Mouse (Mus musculus): ENCODE data around the gene Fam173b.

Gene Fam173b

GRCm38 (mm10) chr15:31586519-31586918 is 15.1 kb upstream of the Fam173b start:
- peak; percentile 63 for DNase-seq (ENCODE audit: low spot score)

DNA sequence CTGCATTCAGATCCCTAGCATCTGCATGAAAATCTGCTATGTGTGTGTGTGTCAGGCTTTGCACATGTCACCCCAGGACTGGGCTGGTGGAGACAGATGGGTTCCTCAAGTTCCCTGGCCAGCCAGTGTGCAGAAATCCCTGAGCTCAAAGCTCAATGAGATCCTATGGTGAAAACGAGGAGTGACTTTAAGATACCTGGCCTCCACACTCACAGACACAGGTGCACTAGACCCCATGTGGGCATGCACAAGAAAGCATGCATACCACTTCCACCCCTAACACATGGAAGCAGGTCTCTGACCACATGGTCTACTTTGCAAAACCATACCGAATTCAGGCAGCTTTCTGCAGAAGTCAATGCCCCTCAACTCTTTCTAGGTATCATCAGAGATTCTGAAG is 13.9 kb upstream of the Fam173b start:
- DNase-seq (ENCODE audit: low spot score): no peak

DNA sequence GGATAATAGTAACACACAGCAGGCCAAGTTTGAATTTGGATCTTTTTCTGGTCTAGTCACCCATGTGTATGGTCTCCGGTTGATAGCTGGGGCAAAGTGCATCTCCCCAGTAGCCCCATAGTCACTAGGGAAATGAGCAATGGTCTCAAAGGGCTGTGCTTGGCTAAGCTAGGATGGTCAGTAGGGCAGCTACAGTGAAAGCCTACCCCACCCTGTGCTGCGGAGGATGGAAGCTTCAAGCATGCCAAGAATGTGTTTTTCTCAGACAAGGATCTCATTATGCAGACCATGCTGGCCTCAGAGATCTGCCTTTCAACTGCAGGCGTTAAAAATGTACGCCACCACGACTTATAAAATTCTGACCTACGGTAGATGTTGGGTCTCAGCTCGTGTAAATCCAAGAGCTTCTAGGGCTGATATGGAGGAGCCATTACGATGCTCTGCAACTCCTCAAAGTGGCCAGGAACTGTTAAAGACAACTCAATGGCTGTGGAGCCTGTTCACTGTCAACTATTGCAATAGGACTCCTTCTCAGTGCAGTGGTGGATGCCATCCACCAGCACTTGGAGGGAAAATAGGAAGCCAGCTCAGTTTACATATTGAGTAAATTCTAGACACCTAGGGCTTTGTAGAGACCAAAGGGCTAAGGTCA is 12.5 kb upstream of the Fam173b start:
- no peak for DNase-seq (ENCODE audit: low spot score)

DNA sequence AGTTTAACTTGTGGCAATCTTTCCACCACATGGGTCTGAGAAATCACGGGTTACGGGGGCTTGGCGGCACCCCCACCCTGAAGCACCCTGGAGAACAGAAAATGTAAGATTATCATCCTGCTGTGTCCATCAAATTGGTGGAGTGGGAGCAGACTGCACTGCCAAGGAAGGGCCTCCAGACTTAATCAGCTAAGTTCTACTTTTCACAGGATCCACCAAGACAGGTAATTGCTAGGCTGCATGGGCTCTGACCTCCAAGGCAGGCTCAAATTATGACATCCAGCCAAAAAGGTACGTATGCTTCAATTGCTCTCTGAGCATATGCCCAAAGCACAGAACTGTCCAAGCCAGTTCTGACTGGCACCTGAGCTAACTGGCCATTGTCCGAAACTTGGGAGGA is 11.5 kb upstream of the Fam173b start:
- DNase-seq (ENCODE audit: low spot score): no peak

DNA sequence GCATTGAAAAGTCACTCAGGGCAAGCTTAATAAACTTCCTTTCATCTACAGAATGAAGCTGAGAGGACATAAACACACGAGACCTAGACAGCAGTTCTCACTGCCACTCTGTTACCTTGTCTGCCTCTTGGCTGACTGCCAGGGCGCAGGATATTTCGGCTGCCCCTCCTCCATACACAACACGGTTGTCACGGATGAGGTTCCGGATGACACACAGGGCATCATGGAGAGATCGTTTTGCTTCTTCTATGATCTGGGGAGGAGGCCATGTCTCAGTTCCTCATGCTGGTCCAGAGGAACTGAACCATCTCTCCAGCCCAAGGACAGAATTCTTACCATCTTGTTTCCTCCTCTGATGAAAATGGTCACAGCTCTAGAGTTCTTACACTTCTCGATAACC is 9.1 kb upstream of the Fam173b start:
- DNase-seq (ENCODE audit: low spot score): no peak

DNA sequence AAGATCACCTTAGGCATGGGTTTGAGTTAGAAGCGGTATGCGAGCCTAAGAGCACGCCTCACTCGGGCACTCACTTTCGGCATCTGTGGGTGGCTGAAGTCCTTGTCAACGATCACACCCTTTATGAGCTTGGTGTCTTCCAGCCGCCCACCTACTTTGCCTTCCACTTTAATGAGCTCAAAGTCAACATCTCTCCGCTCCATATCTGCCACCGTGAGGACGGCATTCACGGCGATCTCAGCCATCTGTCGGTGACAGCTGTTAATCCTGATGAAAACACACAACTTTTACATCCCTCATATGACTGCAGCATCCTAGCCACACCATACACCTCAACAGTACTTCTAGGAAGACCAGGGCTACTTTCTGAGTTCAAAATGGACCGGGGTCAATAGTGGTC is 7.4 kb upstream of the Fam173b start:
- DNase-seq (ENCODE audit: low spot score): no peak

DNA sequence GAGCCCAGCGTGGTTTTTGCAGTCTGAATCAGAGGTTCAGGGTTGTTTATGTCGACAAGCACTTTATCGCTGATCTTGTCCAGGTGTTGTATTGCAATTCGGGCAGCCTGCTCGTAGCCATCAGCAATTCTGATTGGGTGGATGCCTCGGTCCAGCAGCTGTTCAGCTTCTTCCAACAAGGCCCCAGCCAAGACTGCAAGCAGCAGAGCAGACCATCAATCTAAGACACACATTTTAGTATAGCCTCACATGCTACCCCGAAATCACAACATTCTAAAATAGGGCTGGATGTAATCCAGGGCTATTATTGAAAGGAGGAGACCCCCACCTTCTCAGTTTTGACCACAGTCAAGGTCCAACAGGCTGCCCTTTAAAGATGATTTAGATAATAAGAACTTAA is 6.0 kb upstream of the Fam173b start:
- DNase-seq (ENCODE audit: low spot score): no peak

- no peak for DNase-seq (ENCODE audit: low spot score)
Observed at GRCm38 (mm10) chr15:31599834-31600233, 1.8 kb upstream of the Fam173b start.

GRCm38 (mm10) chr15:31601279-31601645 is 390 bp upstream of the Fam173b start:
- DNase-seq (ENCODE audit: low spot score): no peak

- DNase-seq (ENCODE audit: low spot score): peak; percentile 68
Observed at GRCm38 (mm10) chr15:31602426-31602825, 774 bp downstream of the Fam173b start.

- DNase-seq (ENCODE audit: low spot score): peak; percentile 22
Observed at GRCm38 (mm10) chr15:31603113-31603512, 1.5 kb downstream of the Fam173b start.

- no peak for DNase-seq (ENCODE audit: low spot score)
Observed at GRCm38 (mm10) chr15:31606821-31607220, 5.2 kb downstream of the Fam173b start.

- DNase-seq (ENCODE audit: low spot score): no peak
Observed at GRCm38 (mm10) chr15:31611027-31611426, 9.4 kb downstream of the Fam173b start.

GRCm38 (mm10) chr15:31611976-31612375 is 10.3 kb downstream of the Fam173b start:
- no peak for DNase-seq (ENCODE audit: low spot score)

- DNase-seq (ENCODE audit: low spot score): no peak
Observed at GRCm38 (mm10) chr15:31613826-31614453, 12.3 kb downstream of the Fam173b start.

- no peak for DNase-seq (ENCODE audit: low spot score)
Observed at GRCm38 (mm10) chr15:31614666-31615065, 13.0 kb downstream of the Fam173b start.

DNA sequence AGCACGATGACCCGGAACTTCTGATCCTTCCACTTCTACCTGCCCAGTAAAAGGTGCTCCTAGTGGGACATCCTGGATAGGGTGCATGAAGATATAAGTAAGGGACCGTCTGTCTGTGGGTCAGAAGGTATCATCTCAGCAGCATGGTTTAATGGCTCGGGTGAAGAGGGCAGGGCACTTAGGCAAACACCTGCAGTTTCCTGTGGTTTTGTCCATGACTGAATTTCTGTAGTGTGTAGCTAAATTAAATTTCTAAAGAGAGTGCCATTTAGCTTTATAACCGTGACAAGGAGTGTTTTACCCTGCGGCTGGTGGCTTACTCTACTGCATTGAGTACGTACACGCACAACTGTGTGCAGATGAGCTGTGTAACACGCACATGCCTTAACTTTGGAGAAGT is 15.6 kb downstream of the Fam173b start:
- no peak for DNase-seq (ENCODE audit: low spot score)

- DNase-seq (ENCODE audit: low spot score): no peak
Observed at GRCm38 (mm10) chr15:31619521-31619920, 17.9 kb downstream of the Fam173b start.

DNA sequence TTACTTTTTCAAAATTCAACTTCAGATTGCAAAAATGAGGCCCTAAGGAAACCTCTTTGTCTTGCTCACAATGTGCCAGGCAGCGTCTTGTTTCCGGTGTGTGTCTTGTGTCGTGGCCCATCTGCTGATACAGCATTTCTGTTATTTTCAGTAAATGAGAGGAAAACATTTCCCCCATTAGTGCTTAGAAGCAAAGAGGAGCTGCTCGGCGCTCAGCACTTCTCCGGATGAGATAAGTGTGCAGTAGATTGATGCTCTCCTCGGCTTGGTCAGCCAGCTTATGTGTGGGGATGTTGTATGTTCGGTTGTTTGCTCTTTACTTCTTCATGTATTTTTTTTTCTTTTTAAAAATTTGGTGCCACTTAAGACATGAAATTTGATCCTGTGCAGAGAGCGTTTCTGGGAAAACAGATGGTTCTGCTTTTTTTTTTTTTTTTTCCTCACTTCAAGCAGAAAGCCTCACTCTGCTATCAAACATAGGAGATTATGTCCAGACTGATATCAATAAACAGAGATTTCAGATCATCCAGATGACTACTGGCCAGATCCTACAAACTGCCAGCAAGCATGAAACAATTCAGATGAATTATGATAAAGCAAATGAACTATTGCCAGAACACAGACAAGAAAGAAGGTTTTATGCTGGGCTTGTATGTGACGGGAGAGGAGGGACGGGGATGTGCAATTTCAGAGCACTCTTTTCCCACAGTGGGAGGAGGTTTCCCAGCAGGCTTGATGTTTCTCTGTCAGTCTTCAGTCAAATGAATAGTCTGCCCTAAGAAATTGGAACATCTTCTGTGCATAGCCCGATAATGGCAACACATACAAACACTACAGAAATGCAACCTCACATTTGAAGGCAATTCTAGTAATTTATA is 25.9 kb downstream of the Fam173b start:
- DNase-seq (ENCODE audit: low spot score): no peak

GRCm38 (mm10) chr15:31628180-31628579 is 26.5 kb downstream of the Fam173b start:
- no peak for DNase-seq (ENCODE audit: low spot score)

DNA sequence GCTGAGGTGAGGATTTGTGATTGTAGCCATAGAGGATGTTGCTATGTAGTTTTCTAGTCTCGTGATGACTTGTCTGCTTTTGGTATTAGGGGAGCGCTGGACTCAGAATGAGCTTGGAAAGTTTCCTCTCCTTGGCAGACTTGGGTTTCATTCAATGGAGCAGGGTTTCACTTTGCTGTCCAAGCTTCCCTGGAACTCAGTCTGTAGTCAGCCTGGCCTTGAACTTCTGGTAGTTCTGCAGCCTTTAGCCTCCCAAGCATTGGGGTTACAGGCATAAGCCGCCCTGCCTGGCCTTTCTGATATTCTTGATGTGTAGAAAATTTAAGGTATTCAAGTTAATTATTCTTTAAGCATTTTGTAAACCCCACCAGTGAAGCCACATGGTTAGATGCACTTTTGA is 27.9 kb downstream of the Fam173b start:
- no peak for DNase-seq (ENCODE audit: low spot score)

GRCm38 (mm10) chr15:31631396-31631858 is 29.8 kb downstream of the Fam173b start:
- no peak for DNase-seq (ENCODE audit: low spot score)

DNA sequence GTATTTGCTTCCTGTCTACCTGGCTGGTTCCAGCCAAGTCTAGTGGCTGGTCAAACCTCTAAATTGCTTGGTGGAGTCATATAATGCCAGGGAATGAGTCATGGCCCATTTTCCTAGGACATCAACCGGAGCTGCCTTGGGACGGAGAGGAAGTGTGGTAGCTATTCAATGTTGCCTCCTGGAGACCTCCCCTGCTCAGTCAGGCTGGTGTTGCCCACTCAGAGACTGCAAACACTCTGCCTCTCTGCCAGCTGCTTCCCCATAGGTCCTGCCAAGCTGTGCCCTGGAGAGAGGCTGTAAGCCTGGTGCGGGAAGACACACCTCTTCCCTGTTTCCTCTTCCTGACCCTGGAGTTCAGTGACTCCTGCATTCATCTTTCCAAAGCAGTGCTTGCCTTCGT is 30.8 kb downstream of the Fam173b start:
- no peak for DNase-seq (ENCODE audit: low spot score)

All from testis, postnatal 14 days (tissue).